Mouse (Mus musculus) macrophage (primary cell): ENCODE results near the gene Adamts8. TPM values are rescaled to one million over a fixed set of nuclear protein-coding genes. Genes with fewer than 3 reads are reported as not detected.

Source experiments
- H3K27ac ChIP-seq: fragments of 350-480 bp; formaldehyde crosslinking; 2 replicates; pipeline ENCODE4 v1.9.0; 2021
- H3K36me3 ChIP-seq: fragments of 350-480 bp; formaldehyde crosslinking; 2 replicates; pipeline ENCODE4 v1.9.0; 2021; ENCODE audit errors: inconsistent target
- H3K4me3 ChIP-seq: fragments of 350-480 bp; formaldehyde crosslinking; 2 replicates; pipeline ENCODE4 v1.9.0; 2021; ENCODE audit errors: inconsistent target
- H3K79me2 ChIP-seq: fragments of 350-480 bp; formaldehyde crosslinking; 2 replicates; pipeline ENCODE4 v1.9.0; 2021; ENCODE audit errors: inconsistent target
- WGBS: methylation state at CpG from one replicate; pipeline ENCODE4 v1.1.7; 2026; ENCODE audit warnings: inconsistent platforms; ENCODE audit not compliant: missing documents; 5-methylcytosine and 5-hydroxymethylcytosine counted together
- polyA plus RNA-seq: library from polyadenylated mRNA; stranded (reverse); fragments of 250-400 nt; gene quantifications from 3 replicates; pipeline ENCODE4 v1.2.4, GENCODE M21; 2018; ENCODE audit warnings: inconsistent platforms

Adamts8 gene
- polyA plus RNA-seq, 1 experiment from 2014 or later, result not detected

DNA sequence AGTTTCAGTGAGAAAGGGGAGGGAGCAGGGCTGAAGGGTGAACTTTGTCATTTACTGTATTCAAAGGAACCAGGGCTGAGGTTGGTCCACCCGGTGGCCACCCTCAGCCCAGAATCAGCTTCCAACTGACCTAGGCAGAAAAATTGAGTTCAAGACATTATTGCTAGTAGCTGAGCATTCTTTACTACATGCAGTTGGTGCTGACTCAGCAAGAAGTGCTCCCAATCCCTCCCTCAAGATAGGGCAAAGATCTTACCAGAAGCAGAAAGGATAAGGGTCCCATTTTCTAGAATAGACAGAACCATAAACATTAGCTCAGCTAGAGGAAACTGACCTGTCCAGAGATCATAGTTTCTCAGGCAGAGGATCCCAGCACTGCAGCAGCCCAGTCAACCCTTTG lies 1.9 kb downstream of the Adamts8 start:
- no peaks in the 10 kb centered on the region for H3K79me2 ChIP-seq
- no peaks in the 10 kb centered on the region for H3K36me3 ChIP-seq
- H3K4me3 ChIP-seq, result no peak overlapping the region
- H3K27ac ChIP-seq, result no peak overlapping the region
- 23% methylated on average over 1 of the region's 1 CpGs for WGBS

DNA sequence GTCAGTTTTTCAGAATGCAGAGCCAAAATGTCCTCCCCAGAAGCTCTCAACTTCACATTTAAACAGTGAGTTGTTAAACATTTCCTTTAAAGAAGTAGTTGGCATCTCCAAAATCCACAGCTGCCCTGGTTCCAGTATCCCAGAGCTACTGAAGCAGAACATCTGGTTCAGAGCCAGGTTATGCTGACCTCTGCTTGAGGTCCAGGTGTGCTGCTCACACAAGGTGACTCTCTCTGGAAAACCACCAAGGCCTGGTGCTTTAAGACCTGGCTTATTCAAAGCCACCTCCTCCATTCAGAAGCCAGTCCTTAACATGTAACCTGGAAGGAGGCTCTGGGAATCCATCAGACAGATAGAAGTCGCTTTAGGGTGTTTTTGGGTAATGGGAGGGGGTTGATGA lies 2.9 kb downstream of the Adamts8 start:
- Histone ChIP-seq H3K27ac (no peak overlapping the region), H3K79me2 (no peaks in the 10 kb centered on the region), H3K36me3 (no peaks in the 10 kb centered on the region), H3K4me3 (no peak overlapping the region)
- WGBS, result 80% methylated on average over 1 of the region's 1 CpGs

DNA sequence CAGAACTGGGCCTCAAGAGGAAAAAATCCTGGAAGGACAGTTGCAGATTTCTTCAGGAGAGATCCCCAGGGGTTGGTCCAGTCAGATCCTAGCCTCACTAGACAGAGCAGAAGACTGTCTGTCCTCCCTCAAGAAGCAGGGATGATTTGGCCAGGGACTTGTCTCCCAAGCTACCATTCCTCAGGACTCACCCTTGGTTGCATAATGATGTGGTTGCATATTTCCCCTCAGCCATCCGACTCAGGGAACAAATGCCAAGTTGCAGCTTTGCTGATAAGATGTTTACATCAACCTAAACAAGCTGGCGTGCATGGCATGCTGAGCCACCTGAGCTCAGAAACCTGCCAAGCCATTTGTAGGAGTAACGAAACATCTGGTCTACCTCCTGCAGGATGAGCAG lies 7.1 kb downstream of the Adamts8 start:
- WGBS, result 46% methylated on average over 3 of the region's 3 CpGs

DNA sequence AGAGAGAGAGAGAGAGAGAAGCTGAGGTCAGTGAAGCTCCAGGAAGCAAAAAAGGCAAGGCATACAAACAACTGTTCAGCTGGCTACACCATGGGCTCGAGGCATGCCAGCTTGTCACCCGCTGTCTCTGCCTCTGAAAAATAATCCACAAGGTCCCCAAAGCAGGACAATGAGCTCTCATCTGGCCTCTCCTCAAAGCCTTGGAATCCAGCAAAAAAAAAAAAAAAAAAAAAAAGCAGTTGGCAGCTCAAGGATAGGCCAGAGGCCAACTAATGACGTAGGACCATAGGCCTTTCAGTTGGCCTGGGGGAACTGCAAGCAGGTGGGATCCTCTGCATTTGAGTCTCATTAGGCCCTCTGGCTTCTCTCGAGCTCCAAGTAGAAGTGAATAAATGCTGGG lies 7.6 kb downstream of the Adamts8 start:
- H3K79me2 ChIP-seq, result no peaks in the 10 kb centered on the region
- no peaks in the 10 kb centered on the region for H3K36me3 ChIP-seq
- no peak overlapping the region for H3K4me3 ChIP-seq
- 87% methylated on average over 2 of the region's 4 CpGs for WGBS
- H3K27ac ChIP-seq, result no peak overlapping the region

More for the DNA sequence above, 7.1 kb downstream of the Adamts8 start:
- Histone ChIP-seq H3K27ac (no peak overlapping the region), H3K4me3 (no peak overlapping the region), H3K36me3 (no peaks in the 10 kb centered on the region), H3K79me2 (no peaks in the 10 kb centered on the region)

DNA sequence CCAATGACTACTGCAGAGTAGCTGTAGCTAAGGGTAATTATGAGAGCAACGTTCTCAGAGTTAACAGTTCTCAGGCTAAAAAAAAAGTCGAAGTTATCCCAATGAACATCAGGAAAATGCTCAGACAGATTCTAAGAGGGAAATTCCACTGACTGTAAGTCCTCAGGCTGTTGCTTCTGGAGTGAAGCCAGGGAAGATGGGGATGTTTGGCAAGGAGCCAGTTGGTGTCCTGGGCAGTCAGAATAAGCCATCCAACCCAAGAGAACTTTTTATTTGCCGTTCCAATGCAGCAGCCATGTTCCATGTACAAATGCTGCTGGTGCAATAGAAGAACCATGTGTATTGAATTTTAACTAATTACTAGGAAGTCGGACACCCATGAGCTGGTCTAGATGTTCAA lies 8.2 kb downstream of the Adamts8 start:
- Histone ChIP-seq H3K79me2 (no peaks in the 10 kb centered on the region), H3K36me3 (no peaks in the 10 kb centered on the region), H3K27ac (no peak overlapping the region), H3K4me3 (no peak overlapping the region)
- 90% methylated on average over 4 of the region's 4 CpGs for WGBS

GRCm38 (mm10) chr9:30951461-30951860 lies 9.1 kb downstream of the Adamts8 start:
- Histone ChIP-seq H3K36me3 (no peaks in the 10 kb centered on the region), H3K79me2 (no peaks in the 10 kb centered on the region), H3K27ac (no peak overlapping the region), H3K4me3 (no peak overlapping the region)
- 88% methylated on average over 4 of the region's 5 CpGs for WGBS

GRCm38 (mm10) chr9:30953287-30953686 lies 10.9 kb downstream of the Adamts8 start:
- no peak overlapping the region for H3K27ac ChIP-seq
- no peak overlapping the region for H3K4me3 ChIP-seq
- no peaks in the 10 kb centered on the region for H3K79me2 ChIP-seq
- no peaks in the 10 kb centered on the region for H3K36me3 ChIP-seq
- 49% methylated on average over 8 of the region's 8 CpGs for WGBS

- no peaks in the 10 kb centered on the region for H3K79me2 ChIP-seq
- no peaks in the 10 kb centered on the region for H3K36me3 ChIP-seq
- H3K4me3 ChIP-seq, result no peak overlapping the region
- no peak overlapping the region for H3K27ac ChIP-seq
- 92% methylated on average over 9 of the region's 9 CpGs for WGBS
These were observed 12.9 kb downstream of the Adamts8 start for GRCm38 (mm10) chr9:30955246-30955645.

GRCm38 (mm10) chr9:30963780-30964179 lies 21.4 kb downstream of the Adamts8 start:
- Histone ChIP-seq H3K27ac (no peak overlapping the region), H3K79me2 (no peaks in the 10 kb centered on the region), H3K4me3 (no peak overlapping the region), H3K36me3 (no peaks in the 10 kb centered on the region)
- 95% methylated on average over 4 of the region's 4 CpGs for WGBS

GRCm38 (mm10) chr9:30964685-30965084 lies 22.3 kb downstream of the Adamts8 start:
- H3K4me3 ChIP-seq, result no peak overlapping the region
- H3K36me3 ChIP-seq, result no peaks in the 10 kb centered on the region
- H3K79me2 ChIP-seq, result no peaks in the 10 kb centered on the region
- 48% methylated on average over 10 of the region's 10 CpGs for WGBS
- H3K27ac ChIP-seq, result no peak overlapping the region

DNA sequence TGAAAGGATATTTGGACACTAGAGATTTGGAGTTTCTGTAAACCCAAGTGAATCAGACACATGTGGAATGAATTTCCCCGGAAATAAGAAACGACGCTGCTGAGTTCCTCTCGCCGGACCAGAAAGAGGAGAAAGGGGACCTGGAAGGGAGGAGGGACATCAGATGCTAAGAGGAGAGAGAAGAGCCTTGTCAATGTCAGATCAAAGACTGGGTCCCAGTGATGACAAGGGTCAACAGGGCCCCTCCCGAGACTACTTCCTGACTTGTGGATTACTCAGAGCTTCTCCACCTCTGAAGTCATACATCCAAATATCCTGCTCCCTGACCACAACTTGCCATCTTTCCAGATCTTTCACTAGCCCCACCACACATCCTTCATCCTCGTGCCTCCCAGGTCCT lies 24.5 kb downstream of the Adamts8 start:
- no peak overlapping the region for H3K27ac ChIP-seq
- H3K4me3 ChIP-seq, result no peak overlapping the region
- H3K79me2 ChIP-seq, result no peaks in the 10 kb centered on the region
- no peaks in the 10 kb centered on the region for H3K36me3 ChIP-seq
- WGBS, result 59% methylated on average over 6 of the region's 7 CpGs

- H3K4me3 ChIP-seq, result no peak overlapping the region
- no peak overlapping the region for H3K27ac ChIP-seq
- 81% methylated on average over 6 of the region's 6 CpGs for WGBS
- H3K36me3 ChIP-seq, result no peaks in the 10 kb centered on the region
- no peaks in the 10 kb centered on the region for H3K79me2 ChIP-seq
These were observed 25.8 kb downstream of the Adamts8 start for GRCm38 (mm10) chr9:30968130-30968529.

GRCm38 (mm10) chr9:30970001-30970400 lies 27.6 kb downstream of the Adamts8 start:
- 89% methylated on average over 3 of the region's 3 CpGs for WGBS
- Histone ChIP-seq H3K27ac (no peak overlapping the region), H3K79me2 (no peaks in the 10 kb centered on the region), H3K4me3 (no peak overlapping the region), H3K36me3 (no peaks in the 10 kb centered on the region)

DNA sequence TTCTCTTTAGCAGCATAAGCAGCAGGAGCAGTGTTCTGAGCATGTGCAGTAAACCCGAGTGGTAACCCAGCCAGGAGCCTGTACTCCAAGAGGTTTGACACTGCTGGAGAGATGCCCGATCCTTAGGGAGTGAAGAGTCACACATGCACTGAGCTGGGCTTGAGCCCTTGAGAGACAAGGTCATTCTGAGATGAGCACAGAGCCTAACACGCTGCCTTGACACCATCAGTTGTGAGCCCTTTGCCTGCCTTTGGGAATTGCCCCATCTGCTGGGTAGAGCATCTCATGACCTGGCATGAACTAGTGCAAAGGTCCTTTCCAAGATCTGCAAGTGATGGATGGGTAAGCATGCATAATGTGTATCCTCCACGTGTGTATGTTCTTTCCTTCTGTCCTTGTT lies 29.6 kb downstream of the Adamts8 start:
- 71% methylated on average over 4 of the region's 4 CpGs for WGBS
- Histone ChIP-seq H3K27ac (no peak overlapping the region), H3K4me3 (no peak overlapping the region), H3K79me2 (no peaks in the 10 kb centered on the region), H3K36me3 (no peaks in the 10 kb centered on the region)

- Histone ChIP-seq H3K27ac (no peak overlapping the region), H3K4me3 (no peak overlapping the region), H3K79me2 (no peaks in the 10 kb centered on the region), H3K36me3 (no peaks in the 10 kb centered on the region)
- WGBS, result 85% methylated on average over 11 of the region's 11 CpGs
These were observed 34.1 kb downstream of the Adamts8 start for GRCm38 (mm10) chr9:30976339-30977023.

- WGBS, result 89% methylated on average over 2 of the region's 2 CpGs
- no peak overlapping the region for H3K27ac ChIP-seq
- H3K36me3 ChIP-seq, result no peaks in the 10 kb centered on the region
- H3K4me3 ChIP-seq, result no peak overlapping the region
- no peaks in the 10 kb centered on the region for H3K79me2 ChIP-seq
These were observed 38.1 kb downstream of the Adamts8 start for GRCm38 (mm10) chr9:30980467-30980866.
